Mouse (Mus musculus): ENCODE results near the gene Chchd1. TPM values are rescaled to one million over a fixed set of nuclear protein-coding genes. Genes with fewer than 3 reads are reported as not detected.
A peak's percentile ranks its signal among the peaks of the same experiment; 100 is the strongest.

The Chchd1 gene
- polyA plus RNA-seq, 1 experiment = 13.9 TPM

GRCm38 (mm10) chr14:20735052-20735451 is 32.2 kb downstream of the Chchd1 start:
- Histone ChIP-seq H3K4me1 (ENCODE audit: control insufficient read depth, insufficient read depth, insufficient read length, low read length) (peaks cover 5% of the 10 kb centered on the region), H3K27me3 (ENCODE audit: control insufficient read depth, insufficient read depth, low read length) (no peaks in the 10 kb centered on the region), H3K36me3 (ENCODE audit: control insufficient read depth, insufficient read depth, low read length) (peaks cover 17% of the 10 kb centered on the region), H3K4me3 (ENCODE audit: low read depth, low read length) (no peak overlapping the region), H3K27ac (ENCODE audit: insufficient read depth, low read depth, low read length) (no peak overlapping the region)
- TF ChIP-seq CTCF (IDR thresholded peaks at IDR 0.05; ENCODE audit: extremely low read depth, insufficient read length, insufficient replicate concordance, low read depth, low read length) = no peak
- 56% methylated on average over 2 of the region's 2 CpGs for WGBS

- WGBS = 74% methylated on average over 13 of the region's 13 CpGs
- peaks cover 5% of the 10 kb centered on the region for H3K4me1 ChIP-seq (ENCODE audit: control insufficient read depth, insufficient read depth, insufficient read length, low read length)
- no peak overlapping the region for H3K4me3 ChIP-seq (ENCODE audit: low read depth, low read length)
- no peak overlapping the region for H3K27ac ChIP-seq (ENCODE audit: insufficient read depth, low read depth, low read length)
- H3K27me3 ChIP-seq (ENCODE audit: control insufficient read depth, insufficient read depth, low read length) = no peaks in the 10 kb centered on the region
- TF ChIP-seq POLR2A (IDR thresholded peaks at IDR 0.05; ENCODE audit: low read depth, low read length) (no peak), CTCF (IDR thresholded peaks at IDR 0.05; ENCODE audit: extremely low read depth, insufficient read length, insufficient replicate concordance, low read depth, low read length) (no peak)
- H3K36me3 ChIP-seq (ENCODE audit: control insufficient read depth, insufficient read depth, low read length) = peaks cover 15% of the 10 kb centered on the region
Measured at GRCm38 (mm10) chr14:20735892-20736390, 33.1 kb downstream of the Chchd1 start.

GRCm38 (mm10) chr14:20737306-20737705 is 34.5 kb downstream of the Chchd1 start:
- 15% methylated on average over 14 of the region's 14 CpGs for WGBS
- Histone ChIP-seq H3K36me3 (ENCODE audit: control insufficient read depth, insufficient read depth, low read length) (peaks cover 15% of the 10 kb centered on the region), H3K27me3 (ENCODE audit: control insufficient read depth, insufficient read depth, low read length) (no peaks in the 10 kb centered on the region), H3K27ac (ENCODE audit: insufficient read depth, low read depth, low read length) (no peak overlapping the region), H3K4me1 (ENCODE audit: control insufficient read depth, insufficient read depth, insufficient read length, low read length) (peaks cover 7% of the 10 kb centered on the region), H3K4me3 (ENCODE audit: low read depth, low read length) (no peak overlapping the region)
- TF ChIP-seq POLR2A (IDR thresholded peaks at IDR 0.05; ENCODE audit: low read depth, low read length) = no peak
- peak; percentile 59; the same call in 1 of the 2 replicates for TF ChIP-seq CTCF (IDR thresholded peaks at IDR 0.05; ENCODE audit: extremely low read depth, insufficient read length, insufficient replicate concordance, low read depth, low read length)

- TF ChIP-seq CTCF (IDR thresholded peaks at IDR 0.05; ENCODE audit: extremely low read depth, insufficient read length, insufficient replicate concordance, low read depth, low read length) (no peak), POLR2A (IDR thresholded peaks at IDR 0.05; ENCODE audit: low read depth, low read length) (no peak)
- no peaks in the 10 kb centered on the region for H3K27me3 ChIP-seq (ENCODE audit: control insufficient read depth, insufficient read depth, low read length)
- WGBS = 83% methylated on average over 8 of the region's 8 CpGs
- H3K4me1 ChIP-seq (ENCODE audit: control insufficient read depth, insufficient read depth, insufficient read length, low read length) = peaks cover 4% of the 10 kb centered on the region; the same call in 1 of the 2 replicates
- H3K27ac ChIP-seq (ENCODE audit: insufficient read depth, low read depth, low read length) = no peak overlapping the region; the same call in 1 of the 2 replicates
- no peak overlapping the region for H3K4me3 ChIP-seq (ENCODE audit: low read depth, low read length)
- peaks cover 17% of the 10 kb centered on the region for H3K36me3 ChIP-seq (ENCODE audit: control insufficient read depth, insufficient read depth, low read length)
Measured at GRCm38 (mm10) chr14:20738511-20738910, 35.7 kb downstream of the Chchd1 start.

- Histone ChIP-seq H3K27me3 (ENCODE audit: control insufficient read depth, insufficient read depth, low read length) (no peaks in the 10 kb centered on the region), H3K36me3 (ENCODE audit: control insufficient read depth, insufficient read depth, low read length) (peaks cover 23% of the 10 kb centered on the region), H3K27ac (ENCODE audit: insufficient read depth, low read depth, low read length) (no peak overlapping the region), H3K4me1 (ENCODE audit: control insufficient read depth, insufficient read depth, insufficient read length, low read length) (peaks cover 4% of the 10 kb centered on the region; the same call in 1 of the 2 replicates), H3K4me3 (ENCODE audit: low read depth, low read length) (no peak overlapping the region)
- WGBS = 44% methylated on average over 9 of the region's 9 CpGs
- TF ChIP-seq CTCF (IDR thresholded peaks at IDR 0.05; ENCODE audit: extremely low read depth, insufficient read length, insufficient replicate concordance, low read depth, low read length) = no peak
Measured at GRCm38 (mm10) chr14:20741301-20741700, 38.5 kb downstream of the Chchd1 start.

GRCm38 (mm10) chr14:20743614-20744013 is 40.8 kb downstream of the Chchd1 start:
- H3K4me3 ChIP-seq (ENCODE audit: low read depth, low read length) = no peak overlapping the region
- no peak overlapping the region for H3K27ac ChIP-seq (ENCODE audit: insufficient read depth, low read depth, low read length)
- WGBS = 76% methylated on average over 3 of the region's 3 CpGs
- peaks cover 20% of the 10 kb centered on the region for H3K36me3 ChIP-seq (ENCODE audit: control insufficient read depth, insufficient read depth, low read length)
- no peaks in the 10 kb centered on the region for H3K27me3 ChIP-seq (ENCODE audit: control insufficient read depth, insufficient read depth, low read length)
- 0 out of 2 replicates have a peak, but pooled peaks cover 2% of the 10 kb centered on the region for H3K4me1 ChIP-seq (ENCODE audit: control insufficient read depth, insufficient read depth, insufficient read length, low read length)
- TF ChIP-seq CTCF (IDR thresholded peaks at IDR 0.05; ENCODE audit: extremely low read depth, insufficient read length, insufficient replicate concordance, low read depth, low read length) = no peak
- no peak for TF ChIP-seq POLR2A (IDR thresholded peaks at IDR 0.05; ENCODE audit: low read depth, low read length)

- no peaks in the 10 kb centered on the region; the same call in 1 of the 2 replicates for H3K4me1 ChIP-seq (ENCODE audit: control insufficient read depth, insufficient read depth, insufficient read length, low read length)
- TF ChIP-seq CTCF (IDR thresholded peaks at IDR 0.05; ENCODE audit: extremely low read depth, insufficient read length, insufficient replicate concordance, low read depth, low read length) (no peak), POLR2A (IDR thresholded peaks at IDR 0.05; ENCODE audit: low read depth, low read length) (no peak)
- peaks cover 11% of the 10 kb centered on the region for H3K36me3 ChIP-seq (ENCODE audit: control insufficient read depth, insufficient read depth, low read length)
- H3K27ac ChIP-seq (ENCODE audit: insufficient read depth, low read depth, low read length) = no peak overlapping the region
- no peaks in the 10 kb centered on the region for H3K27me3 ChIP-seq (ENCODE audit: control insufficient read depth, insufficient read depth, low read length)
- 67% methylated on average over 3 of the region's 3 CpGs for WGBS
- H3K4me3 ChIP-seq (ENCODE audit: low read depth, low read length) = no peak overlapping the region
Measured at GRCm38 (mm10) chr14:20746935-20747334, 44.1 kb downstream of the Chchd1 start.
